Mouse (Mus musculus): ENCODE results near the gene Syt8. TPM values are rescaled to one million over a fixed set of nuclear protein-coding genes. Genes with fewer than 3 reads are reported as not detected.

Syt8 gene
- polyA plus RNA-seq, 1 experiment from 2014 or later: 0.66 TPM

Other genes starting within 250 kb of the Syt8 start
- gene Gm10153, start 244.5 kb upstream of the Syt8 start, polyA plus RNA-seq (2015; fragmentation: Nextera tagmentation; extraction: Ambion mirVana): not detected in 2 replicates
- not detected in 2 replicates for gene Krtap5-3, start 233.5 kb upstream of the Syt8 start, polyA plus RNA-seq (2015; fragmentation: Nextera tagmentation; extraction: Ambion mirVana)
- not detected in 2 replicates for gene Gm7579, start 223.0 kb upstream of the Syt8 start, polyA plus RNA-seq (2015; fragmentation: Nextera tagmentation; extraction: Ambion mirVana)
- gene Krtap5-5, start 204.9 kb upstream of the Syt8 start, polyA plus RNA-seq (2015; fragmentation: Nextera tagmentation; extraction: Ambion mirVana): not detected in 2 replicates
- gene Gm40460, start 193.8 kb upstream of the Syt8 start, polyA plus RNA-seq (2015; fragmentation: Nextera tagmentation; extraction: Ambion mirVana): not detected in 2 replicates
- not detected in 2 replicates for gene Gm2431, start 176.5 kb upstream of the Syt8 start, polyA plus RNA-seq (2015; fragmentation: Nextera tagmentation; extraction: Ambion mirVana)
- gene Gm4559, start 160.5 kb upstream of the Syt8 start, polyA plus RNA-seq (2015; fragmentation: Nextera tagmentation; extraction: Ambion mirVana): not detected in 2 replicates
- not detected in 2 replicates for gene Krtap5-1, start 137.7 kb upstream of the Syt8 start, polyA plus RNA-seq (2015; fragmentation: Nextera tagmentation; extraction: Ambion mirVana)
- gene Krtap5-4, start 131.3 kb upstream of the Syt8 start, polyA plus RNA-seq (2015; fragmentation: Nextera tagmentation; extraction: Ambion mirVana): not detected in 2 replicates
- 2.5 and 3.3 TPM in 2 replicates for gene Ifitm10, start 61.1 kb upstream of the Syt8 start, polyA plus RNA-seq (2015; fragmentation: Nextera tagmentation; extraction: Ambion mirVana)
- not detected in 2 replicates for gene Gm49369, start 52.2 kb upstream of the Syt8 start, polyA plus RNA-seq (2015; fragmentation: Nextera tagmentation; extraction: Ambion mirVana)
- gene Ctsd, start 46.8 kb upstream of the Syt8 start, polyA plus RNA-seq (2015; fragmentation: Nextera tagmentation; extraction: Ambion mirVana): 210 and 222 TPM in 2 replicates
- gene Tnni2, start 7.0 kb downstream of the Syt8 start, polyA plus RNA-seq (2015; fragmentation: Nextera tagmentation; extraction: Ambion mirVana): 7.7 and 8.4 TPM in 2 replicates
- gene Lsp1, start 26.0 kb downstream of the Syt8 start, polyA plus RNA-seq (2015; fragmentation: Nextera tagmentation; extraction: Ambion mirVana): 28.5 and 29.2 TPM in 2 replicates
- 3.8 and 5.8 TPM in 2 replicates for gene Tnnt3, start 64.0 kb downstream of the Syt8 start, polyA plus RNA-seq (2015; fragmentation: Nextera tagmentation; extraction: Ambion mirVana)
- gene Mrpl23, start 97.8 kb downstream of the Syt8 start, polyA plus RNA-seq (2015; fragmentation: Nextera tagmentation; extraction: Ambion mirVana): 36.0 and 36.7 TPM in 2 replicates
- gene Igf2, start 232.0 kb downstream of the Syt8 start, polyA plus RNA-seq (2015; fragmentation: Nextera tagmentation; extraction: Ambion mirVana): 634 and 679 TPM in 2 replicates
- 0.10 TPM in 1 of 2 replicates, not detected in the other for gene Gm49394, start 235.1 kb downstream of the Syt8 start, polyA plus RNA-seq (2015; fragmentation: Nextera tagmentation; extraction: Ambion mirVana)

Data from embryonic facial prominence, embryonic 13.5 days (tissue).